Mouse (Mus musculus): ENCODE data around the gene Hist2h2be. TPM values are rescaled to one million over a fixed set of nuclear protein-coding genes. Genes with fewer than 3 reads are reported as not detected.

Gene Hist2h2be
- polyA plus RNA-seq, 1 experiment from 2014 or later, result 8.6 TPM

- WGBS, result under 1% methylated on average over 19 of the region's 19 CpGs
- Histone ChIP-seq H3K9ac (ENCODE audit: low read length) (peak overlapping the region; percentile 82), H3K9me3 (ENCODE audit: control insufficient read depth, low read length) (no peaks in the 10 kb centered on the region), H3K27me3 (ENCODE audit: control insufficient read depth, insufficient read depth, low read length) (no peaks in the 10 kb centered on the region), H3K4me1 (ENCODE audit: control insufficient read depth, insufficient read depth, low read length) (peaks cover 16% of the 10 kb centered on the region; the same call in 1 of the 2 replicates), H3K4me2 (ENCODE audit: low read depth) (peak overlapping the region; percentile 83), H3K27ac (ENCODE audit: low read depth, low read length) (peak overlapping the region; percentile 98), H3K36me3 (ENCODE audit: control insufficient read depth, insufficient read depth, low read length) (no peaks in the 10 kb centered on the region), H3K4me3 (ENCODE audit: low read depth, low read length) (peak overlapping the region; percentile 57)
- DNase-seq (ENCODE audit: low spot score) (peak; percentile 84), ATAC-seq (ENCODE audit: insufficient read depth, low FRiP score, low TSS enrichment) (peak; percentile 82)
Measured at GRCm38 (mm10) chr3:96262216-96262875, 41.4 kb downstream of the Hist2h2be start.

- Histone ChIP-seq H3K4me2 (ENCODE audit: low read depth) (peak within 1 kb of the TSS; percentile 83), H3K27me3 (ENCODE audit: control insufficient read depth, insufficient read depth, low read length) (no peaks in the 10 kb centered on the region), H3K9ac (ENCODE audit: low read length) (peak within 1 kb of the TSS; percentile 82), H3K27ac (ENCODE audit: low read depth, low read length) (peak within 1 kb of the TSS; percentile 98), H3K4me1 (ENCODE audit: control insufficient read depth, insufficient read depth, low read length) (peaks cover 16% of the 10 kb centered on the region; the same call in 1 of the 2 replicates), H3K4me3 (ENCODE audit: low read depth, low read length) (peak within 1 kb of the TSS; percentile 57), H3K36me3 (ENCODE audit: control insufficient read depth, insufficient read depth, low read length) (no peaks in the 10 kb centered on the region), H3K9me3 (ENCODE audit: control insufficient read depth, low read length) (no peaks in the 10 kb centered on the region)
- DNase-seq (ENCODE audit: low spot score) (peak; percentile 94), ATAC-seq (ENCODE audit: insufficient read depth, low FRiP score, low TSS enrichment) (peak; percentile 83)
- under 1% methylated on average over 40 of the region's 40 CpGs for WGBS
Measured at GRCm38 (mm10) chr3:96262979-96263550, 42.1 kb downstream of the Hist2h2be start, which contains the start of gene Hist2h4. TSS of gene Hist2h4 (minus strand) at chr3:96263311.

GRCm38 (mm10) chr3:96263558-96264403 lies 42.9 kb downstream of the Hist2h2be start:
- WGBS, result 9% methylated on average over 27 of the region's 27 CpGs
- peak overlapping the region; percentile 57 for H3K4me3 ChIP-seq (ENCODE audit: low read depth, low read length)
- ATAC-seq (ENCODE audit: insufficient read depth, low FRiP score, low TSS enrichment) (no peak; the same call in 1 of the 2 replicates), DNase-seq (ENCODE audit: low spot score) (peak; percentile 67)
- H3K4me2 ChIP-seq (ENCODE audit: low read depth), result peak overlapping the region; percentile 83
- no peaks in the 10 kb centered on the region for H3K27me3 ChIP-seq (ENCODE audit: control insufficient read depth, insufficient read depth, low read length)
- H3K36me3 ChIP-seq (ENCODE audit: control insufficient read depth, insufficient read depth, low read length), result no peaks in the 10 kb centered on the region
- peak overlapping the region; percentile 82 for H3K9ac ChIP-seq (ENCODE audit: low read length)
- H3K27ac ChIP-seq (ENCODE audit: low read depth, low read length), result peak overlapping the region; percentile 98
- H3K9me3 ChIP-seq (ENCODE audit: control insufficient read depth, low read length), result no peaks in the 10 kb centered on the region
- H3K4me1 ChIP-seq (ENCODE audit: control insufficient read depth, insufficient read depth, low read length), result peaks cover 19% of the 10 kb centered on the region; the same call in 1 of the 2 replicates

GRCm38 (mm10) chr3:96264404-96264949 lies 43.6 kb downstream of the Hist2h2be start:
- H3K4me1 ChIP-seq (ENCODE audit: control insufficient read depth, insufficient read depth, low read length), result peaks cover 19% of the 10 kb centered on the region; the same call in 1 of the 2 replicates
- peak overlapping the region; percentile 98 for H3K27ac ChIP-seq (ENCODE audit: low read depth, low read length)
- no peaks in the 10 kb centered on the region for H3K36me3 ChIP-seq (ENCODE audit: control insufficient read depth, insufficient read depth, low read length)
- no peaks in the 10 kb centered on the region for H3K27me3 ChIP-seq (ENCODE audit: control insufficient read depth, insufficient read depth, low read length)
- H3K9me3 ChIP-seq (ENCODE audit: control insufficient read depth, low read length), result no peaks in the 10 kb centered on the region
- H3K4me2 ChIP-seq (ENCODE audit: low read depth), result peak overlapping the region; percentile 83
- ATAC-seq (ENCODE audit: insufficient read depth, low FRiP score, low TSS enrichment), result no peak
- peak overlapping the region; percentile 82 for H3K9ac ChIP-seq (ENCODE audit: low read length)
- no peak overlapping the region for H3K4me3 ChIP-seq (ENCODE audit: low read depth, low read length)
- 76% methylated on average over 7 of the region's 7 CpGs for WGBS
- no peak for DNase-seq (ENCODE audit: low spot score)

GRCm38 (mm10) chr3:96266132-96266710 lies 45.3 kb downstream of the Hist2h2be start:
- Histone ChIP-seq H3K36me3 (ENCODE audit: control insufficient read depth, insufficient read depth, low read length) (no peaks in the 10 kb centered on the region), H3K27ac (ENCODE audit: low read depth, low read length) (no peak overlapping the region), H3K4me1 (ENCODE audit: control insufficient read depth, insufficient read depth, low read length) (peaks cover 22% of the 10 kb centered on the region; the same call in 1 of the 2 replicates), H3K9ac (ENCODE audit: low read length) (no peak overlapping the region), H3K4me2 (ENCODE audit: low read depth) (no peak overlapping the region), H3K4me3 (ENCODE audit: low read depth, low read length) (no peak overlapping the region), H3K9me3 (ENCODE audit: control insufficient read depth, low read length) (no peaks in the 10 kb centered on the region), H3K27me3 (ENCODE audit: control insufficient read depth, insufficient read depth, low read length) (no peaks in the 10 kb centered on the region)
- DNase-seq (ENCODE audit: low spot score), result no peak
- no peak for ATAC-seq (ENCODE audit: insufficient read depth, low FRiP score, low TSS enrichment)
- WGBS, result 94% methylated on average over 8 of the region's 8 CpGs

GRCm38 (mm10) chr3:96267541-96267940 lies 46.6 kb downstream of the Hist2h2be start:
- Histone ChIP-seq H3K4me1 (ENCODE audit: control insufficient read depth, insufficient read depth, low read length) (peaks cover 20% of the 10 kb centered on the region; the same call in 1 of the 2 replicates), H3K36me3 (ENCODE audit: control insufficient read depth, insufficient read depth, low read length) (no peaks in the 10 kb centered on the region), H3K27me3 (ENCODE audit: control insufficient read depth, insufficient read depth, low read length) (no peaks in the 10 kb centered on the region), H3K4me2 (ENCODE audit: low read depth) (no peak overlapping the region), H3K9ac (ENCODE audit: low read length) (no peak overlapping the region), H3K27ac (ENCODE audit: low read depth, low read length) (peak overlapping the region; percentile 88; the same call in 1 of the 2 replicates), H3K4me3 (ENCODE audit: low read depth, low read length) (no peak overlapping the region), H3K9me3 (ENCODE audit: control insufficient read depth, low read length) (no peaks in the 10 kb centered on the region)
- no peak for DNase-seq (ENCODE audit: low spot score)
- WGBS, result 90% methylated on average over 4 of the region's 4 CpGs
- ATAC-seq (ENCODE audit: insufficient read depth, low FRiP score, low TSS enrichment), result no peak

GRCm38 (mm10) chr3:96268051-96268775 lies 47.3 kb downstream of the Hist2h2be start, which contains the start of gene Hist2h3b:
TSS of gene Hist2h3b (plus strand) at chr3:96268654.
- Histone ChIP-seq H3K27ac (ENCODE audit: low read depth, low read length) (peak within 1 kb of the TSS; percentile 95), H3K27me3 (ENCODE audit: control insufficient read depth, insufficient read depth, low read length) (no peaks in the 10 kb centered on the region), H3K9me3 (ENCODE audit: control insufficient read depth, low read length) (no peaks in the 10 kb centered on the region), H3K4me2 (ENCODE audit: low read depth) (peak within 1 kb of the TSS; percentile 88), H3K36me3 (ENCODE audit: control insufficient read depth, insufficient read depth, low read length) (no peaks in the 10 kb centered on the region), H3K4me1 (ENCODE audit: control insufficient read depth, insufficient read depth, low read length) (peaks cover 19% of the 10 kb centered on the region; the same call in 1 of the 2 replicates), H3K4me3 (ENCODE audit: low read depth, low read length) (peak within 1 kb of the TSS; percentile 48), H3K9ac (ENCODE audit: low read length) (peak within 1 kb of the TSS; percentile 75)
- DNase-seq (ENCODE audit: low spot score) (peak; percentile 82), ATAC-seq (ENCODE audit: insufficient read depth, low FRiP score, low TSS enrichment) (peak; percentile 54)
- WGBS, result 25% methylated on average over 28 of the region's 30 CpGs
